Mouse (Mus musculus) adrenal gland, postnatal 36 days (tissue): ENCODE measurements around the gene Morn1. TPM values are rescaled to one million over a fixed set of nuclear protein-coding genes. Genes with fewer than 3 reads are reported as not detected.

Experiments
- DNase-seq, 2 experiments: peaks; one replicate each; pipeline ENCODE4 v3.0.0; 2021; ENCODE audit warnings: mixed read lengths in 1 of 2
- total RNA-seq, 2 experiments: library from RNA; stranded (reverse); gene quantifications; 2 replicates each; pipeline ENCODE4 v1.2.3; 2021

Morn1 gene
- total RNA-seq, 2 experiments from 2014 or later, result 7.7 to 7.9 TPM

- peak; percentile 37 to 39 for DNase-seq
Observed at GRCm38 (mm10) chr4:155120038-155120437, 33.7 kb downstream of the Morn1 start.

GRCm38 (mm10) chr4:155120583-155120982 lies 34.2 kb downstream of the Morn1 start:
- peak in 1 of 2 experiments; percentile 21 for DNase-seq

GRCm38 (mm10) chr4:155121222-155121621 lies 34.8 kb downstream of the Morn1 start:
- peak in 1 of 2 experiments; percentile 32 for DNase-seq

- DNase-seq, result peak; percentile 30 to 51
Observed at GRCm38 (mm10) chr4:155121915-155122443, 35.6 kb downstream of the Morn1 start.

- peak; percentile 72 for DNase-seq
Observed at GRCm38 (mm10) chr4:155122444-155123040, 36.2 kb downstream of the Morn1 start.

GRCm38 (mm10) chr4:155123868-155124534 lies 37.6 kb downstream of the Morn1 start:
- no peak for DNase-seq

- DNase-seq, result no peak
Observed at GRCm38 (mm10) chr4:155125310-155125709, 38.9 kb downstream of the Morn1 start.

- no peak for DNase-seq
Observed at GRCm38 (mm10) chr4:155126194-155126593, 39.8 kb downstream of the Morn1 start.

GRCm38 (mm10) chr4:155126602-155127372 lies 40.4 kb downstream of the Morn1 start:
- no peak for DNase-seq

- DNase-seq, result no peak
Observed at GRCm38 (mm10) chr4:155128411-155128810, 42.0 kb downstream of the Morn1 start.

- DNase-seq, result peak; percentile 44 to 74
Observed at GRCm38 (mm10) chr4:155129132-155129917, 42.9 kb downstream of the Morn1 start.

- DNase-seq, result peak; percentile 94 to 95
Observed at GRCm38 (mm10) chr4:155129996-155130395, 43.6 kb downstream of the Morn1 start.

GRCm38 (mm10) chr4:155130616-155131015 lies 44.2 kb downstream of the Morn1 start:
- peak; percentile 48 to 49 for DNase-seq

- no peak for DNase-seq
Observed at GRCm38 (mm10) chr4:155133188-155133587, 46.8 kb downstream of the Morn1 start.

- DNase-seq, result peak; percentile 55 to 66
Observed at GRCm38 (mm10) chr4:155133658-155134417, 47.5 kb downstream of the Morn1 start.

- no peak for DNase-seq
Observed at GRCm38 (mm10) chr4:155134686-155135172, 48.4 kb downstream of the Morn1 start.

GRCm38 (mm10) chr4:155135909-155136585 lies 49.7 kb downstream of the Morn1 start:
- DNase-seq, result peak in 1 of 2 experiments; percentile 54

GRCm38 (mm10) chr4:155137891-155138290 lies 51.5 kb downstream of the Morn1 start:
- peak in 1 of 2 experiments; percentile 43 for DNase-seq

- DNase-seq, result no peak
Observed at GRCm38 (mm10) chr4:155138451-155138850, 52.1 kb downstream of the Morn1 start.
